Comparison of ENCODE assay signal across 18 mouse cellular contexts in the genomic region with DNA sequence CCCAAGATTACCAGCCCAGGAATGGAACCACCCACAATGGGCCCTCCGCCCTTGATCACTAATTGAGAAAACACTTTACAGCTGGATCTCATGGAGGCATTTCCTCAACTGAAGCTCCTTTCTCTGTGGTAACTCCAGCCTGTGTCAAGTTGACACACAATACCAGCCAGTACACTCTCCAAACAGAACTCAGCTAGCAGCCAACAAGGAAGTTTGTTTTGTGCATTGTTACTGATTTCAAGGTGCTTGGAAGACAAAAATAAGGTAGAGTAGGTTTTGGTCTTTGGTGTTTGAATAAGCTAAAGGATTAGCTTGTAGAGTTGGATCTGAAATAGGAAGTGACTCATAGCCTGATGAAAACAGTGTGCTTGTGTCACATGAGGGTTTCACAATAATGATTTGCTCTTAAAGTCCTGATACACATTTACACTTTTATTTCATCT.
A peak's percentile ranks its signal among the peaks of the same experiment; 100 is the strongest.
DNase-seq lines count a peak whose midpoint lies in the region; ATAC-seq and TF ChIP-seq lines count a peak whose summit lies in the region.
"Had no signal": no experiment of that assay in that cellular context is flagged by ENCODE, and none has a peak within 500 bp of the region (broad histone marks: within the 10 kb centered on the region; RNA-seq: fewer than 3 reads in every experiment).

No protein-coding gene starts in this region.

- no peaks in the 10 kb centered on the region for H3K4me1 ChIP-seq in heart, embryonic 11.5 days (ENCODE audit: control insufficient read depth, insufficient read depth, low read length)
- H3K4me1 ChIP-seq: forebrain, embryonic 13.5 days; hindbrain, embryonic 10.5 days; liver, embryonic 15.5 days; midbrain, embryonic 12.5 days; neural tube, embryonic 12.5 days had no signal

- POLR2A ChIA-PET in Patski (lab: Charles Lee) = no interaction called here

- DNase-seq in heart, adult 18-20 months = peak; percentile 22 to 32
- DNase-seq in Patski (ENCODE audit: low read depth, low spot score) = no peak
- DNase-seq in heart, postnatal 25 days (ENCODE audit: low spot score) = peak; percentile 1
- peak; percentile 8 to 26 for DNase-seq in monocyte, adult 2 months (ENCODE audit: low read depth in 1 of 2, low spot score in 2 of 2)
- no peak for DNase-seq in embryo, embryonic 9.5 days (ENCODE audit: extremely low spot score)
- DNase-seq in cerebellum, adult 9-11 months = no peak
- DNase-seq in layer of hippocampus, adult 8-10 months (ENCODE audit: low spot score in 2 of 2) = no peak
- DNase-seq: B cell, adult 2 months; cerebellum, adult 2 months; kidney, adult 2 months; thymus, postnatal 36 days had no signal

- WGBS in heart, embryonic 11.5 days (ENCODE audit: insufficient replicate concordance) = 91% methylated on average over 1 of the region's 1 CpGs

- no peak for ATAC-seq in heart, embryonic 11.5 days (replicated peaks; ENCODE audit: insufficient number of reproducible peaks, low FRiP score, low TSS enrichment)
- peak; percentile 69 for ATAC-seq in Patski
- ATAC-seq: forebrain, embryonic 13.5 days had no signal

- H3K27me3 ChIP-seq in heart, embryonic 11.5 days (ENCODE audit: control insufficient read depth, insufficient read depth, low read length) = no peaks in the 10 kb centered on the region
- H3K27me3 ChIP-seq in Patski = no peaks in the 10 kb centered on the region
- H3K27me3 ChIP-seq: forebrain, embryonic 13.5 days; liver, embryonic 15.5 days; midbrain, embryonic 12.5 days; neural tube, embryonic 12.5 days had no signal

- H3K9ac ChIP-seq in heart, embryonic 11.5 days (ENCODE audit: low read depth, low read length) = no peak overlapping the region
- H3K9ac ChIP-seq: forebrain, embryonic 13.5 days; liver, embryonic 15.5 days; midbrain, embryonic 12.5 days; neural tube, embryonic 12.5 days had no signal

- H3K36me3 ChIP-seq in heart, embryonic 11.5 days (ENCODE audit: control insufficient read depth, insufficient read depth, low read length) = no peaks in the 10 kb centered on the region
- H3K36me3 ChIP-seq: G1E; hindbrain, embryonic 10.5 days; liver, embryonic 15.5 days; midbrain, embryonic 12.5 days; neural tube, embryonic 12.5 days had no signal

- H3K9me3 ChIP-seq in heart, embryonic 11.5 days (replicated peaks; ENCODE audit: control insufficient read depth, low read length) = no peaks in the 10 kb centered on the region
- H3K9me3 ChIP-seq: forebrain, embryonic 13.5 days; G1E; hindbrain, embryonic 10.5 days; liver, embryonic 15.5 days; midbrain, embryonic 12.5 days; neural tube, embryonic 12.5 days had no signal

- H3K27ac ChIP-seq in heart, embryonic 11.5 days (ENCODE audit: low read depth, low read length) = no peak overlapping the region
- H3K27ac ChIP-seq: forebrain, embryonic 13.5 days; hindbrain, embryonic 10.5 days; liver, embryonic 15.5 days; midbrain, embryonic 12.5 days; neural tube, embryonic 12.5 days had no signal

- TF ChIP-seq CTCF in Patski (IDR thresholded peaks at IDR 0.05) = no peak

- no peak overlapping the region for H3K4me2 ChIP-seq in heart, embryonic 11.5 days
- H3K4me2 ChIP-seq: forebrain, embryonic 13.5 days; liver, embryonic 15.5 days; midbrain, embryonic 12.5 days; neural tube, embryonic 12.5 days had no signal

- CTCF ChIA-PET in Patski (lab: Charles Lee) = no interaction called here

- in situ Hi-C loops in Patski (cut with MboI; ENCODE audit: low pct_unique_long_range_greater_than_20kb) = no loop called here

- H3K4me3 ChIP-seq in heart, embryonic 11.5 days (ENCODE audit: low read depth, low read length) = no peak overlapping the region
- H3K4me3 ChIP-seq: forebrain, embryonic 13.5 days; hindbrain, embryonic 10.5 days; liver, embryonic 15.5 days; midbrain, embryonic 12.5 days; neural tube, embryonic 12.5 days had no signal

- intact Hi-C loops in heart, postnatal 25 days (cut with DNase I) = no loop called here

Comparison
In these comparisons a context has a peak if more than half of its experiments do, and no peak if none do; other contexts are left out.
1. DNase-seq: peak in heart, adult 18-20 months (2 of 2), heart, postnatal 25 days (single experiment) and monocyte, adult 2 months (2 of 2); none in Patski (single experiment), embryo, embryonic 9.5 days (single experiment), cerebellum, adult 9-11 months (single experiment) and layer of hippocampus, adult 8-10 months (0 of 2).